Mouse (Mus musculus) embryonic facial prominence, embryonic 12.5 days (tissue): ENCODE measurements around the gene Uspl1. TPM values are rescaled to one million over a fixed set of nuclear protein-coding genes. Genes with fewer than 3 reads are reported as not detected.
"Not testable (repeated sequence)": the region's sequence is repeated elsewhere in the genome, so short reads cannot be mapped to it uniquely, and the experiment has no call there.

ENCODE experiments used
- ATAC-seq: fragments of 200-750 bp; cut with Nextera tagmentation; 2 replicates; pipeline ENCODE4 v1.8.0; 2017; ENCODE audit not compliant: insufficient number of reproducible peaks, insufficient read depth, low FRiP score, low TSS enrichment
- H3K27ac ChIP-seq: fragments of 300-500 bp; sonication (generic); 2 replicates; pipeline ENCODE4 v1.5.1; 2016; ENCODE audit warnings: mild to moderate bottlenecking
- H3K27me3 ChIP-seq: fragments of 300-500 bp; sonication (generic); 2 replicates; pipeline ENCODE4 v1.6.1; 2016; ENCODE audit warnings: mild to moderate bottlenecking, moderate library complexity
- H3K36me3 ChIP-seq: fragments of 300-500 bp; sonication (generic); 2 replicates; pipeline ENCODE4 v1.6.1; 2016; ENCODE audit warnings: mild to moderate bottlenecking
- H3K4me1 ChIP-seq: fragments of 300-500 bp; sonication (generic); 2 replicates; pipeline ENCODE4 v1.6.1; 2016
- H3K4me2 ChIP-seq: fragments of 300-500 bp; sonication (generic); replicated peaks from 2 replicates; pipeline ENCODE4 v1.6.1; 2016; ENCODE audit warnings: mild to moderate bottlenecking, moderate library complexity
- H3K4me3 ChIP-seq: fragments of 300-500 bp; sonication (generic); 2 replicates; pipeline ENCODE4 v1.5.1; 2016; ENCODE audit warnings: mild to moderate bottlenecking
- H3K9ac ChIP-seq: fragments of 300-500 bp; sonication (generic); 2 replicates; pipeline ENCODE4 v1.6.1; 2016; ENCODE audit warnings: mild to moderate bottlenecking, moderate library complexity
- H3K9me3 ChIP-seq: fragments of 300-500 bp; sonication (generic); 2 replicates; pipeline ENCODE4 v1.6.1; 2016; ENCODE audit warnings: mild to moderate bottlenecking, moderate library complexity
- WGBS: fragments of 180-500 bp; shearing (Covaris S2); methylation state at CpG from one replicate; pipeline ENCODE4 v1.1.7; 2016; 5-methylcytosine and 5-hydroxymethylcytosine counted together
- polyA plus RNA-seq: library from polyadenylated mRNA; unstranded; fragments of >200 nt; fragmentation: Nextera tagmentation; extraction: Ambion mirVana; gene quantifications from 2 replicates; pipeline ENCODE4 v1.2.1, GENCODE M21; 2016

Gene Uspl1
- polyA plus RNA-seq = 58.3 and 63.9 TPM in 2 replicates

- Histone ChIP-seq H3K27ac (peak within 1 kb of the TSS; percentile 97), H3K27me3 (no peaks in the 10 kb centered on the region), H3K4me3 (peak within 1 kb of the TSS; percentile 62), H3K4me2 (peak within 1 kb of the TSS; percentile 79), H3K36me3 (peaks cover 5% of the 10 kb centered on the region), H3K9ac (peak within 1 kb of the TSS; percentile 75), H3K4me1 (peaks cover 21% of the 10 kb centered on the region), H3K9me3 (no peaks in the 10 kb centered on the region)
- ATAC-seq = peak; percentile 98
- under 1% methylated on average over 53 of the region's 59 CpGs for WGBS
Measured at GRCm38 (mm10) chr5:149184104-149184843, at the start of gene Uspl1, which contains the start of gene Hmgb1. Uspl1 (plus strand) TSS chr5:149184350. Hmgb1 (minus strand) TSS chr5:149184489.

GRCm38 (mm10) chr5:149134751-149135454 lies 49.2 kb upstream of the Uspl1 start:
- ATAC-seq = no peak
- Histone ChIP-seq H3K4me2 (no peak overlapping the region), H3K27ac (no peak overlapping the region), H3K4me1 (peaks cover 4% of the 10 kb centered on the region; the same call in 1 of the 2 replicates), H3K27me3 (no peaks in the 10 kb centered on the region), H3K9ac (no peak overlapping the region), H3K9me3 (no peaks in the 10 kb centered on the region), H3K4me3 (no peak overlapping the region), H3K36me3 (no peaks in the 10 kb centered on the region)
- 76% methylated on average over 10 of the region's 10 CpGs for WGBS

GRCm38 (mm10) chr5:149135455-149136354 lies 48.4 kb upstream of the Uspl1 start:
- Histone ChIP-seq H3K9ac (no peak overlapping the region), H3K4me3 (no peak overlapping the region), H3K9me3 (no peaks in the 10 kb centered on the region), H3K36me3 (no peaks in the 10 kb centered on the region), H3K4me1 (peaks cover 4% of the 10 kb centered on the region; the same call in 1 of the 2 replicates), H3K4me2 (no peak overlapping the region), H3K27ac (no peak overlapping the region), H3K27me3 (no peaks in the 10 kb centered on the region)
- ATAC-seq = no peak
- 77% methylated on average over 10 of the region's 10 CpGs for WGBS

GRCm38 (mm10) chr5:149136933-149137365 lies 47.2 kb upstream of the Uspl1 start:
- H3K4me3 ChIP-seq = no peak overlapping the region
- WGBS = 76% methylated on average over 4 of the region's 4 CpGs
- no peak overlapping the region for H3K9ac ChIP-seq
- H3K4me2 ChIP-seq = no peak overlapping the region
- H3K27ac ChIP-seq = no peak overlapping the region
- H3K9me3 ChIP-seq = no peaks in the 10 kb centered on the region
- no peaks in the 10 kb centered on the region for H3K36me3 ChIP-seq
- peaks cover 4% of the 10 kb centered on the region; the same call in 1 of the 2 replicates for H3K4me1 ChIP-seq
- ATAC-seq = no peak
- no peaks in the 10 kb centered on the region for H3K27me3 ChIP-seq

- Histone ChIP-seq H3K4me2 (no peak overlapping the region), H3K9ac (no peak overlapping the region), H3K27me3 (no peaks in the 10 kb centered on the region), H3K9me3 (no peaks in the 10 kb centered on the region), H3K4me1 (peaks cover 4% of the 10 kb centered on the region; the same call in 1 of the 2 replicates), H3K36me3 (no peaks in the 10 kb centered on the region), H3K27ac (no peak overlapping the region), H3K4me3 (no peak overlapping the region)
- no peak for ATAC-seq
- WGBS = 62% methylated on average over 3 of the region's 3 CpGs
Measured at GRCm38 (mm10) chr5:149137447-149137846, 46.7 kb upstream of the Uspl1 start.

GRCm38 (mm10) chr5:149138087-149138486 lies 46.1 kb upstream of the Uspl1 start:
- H3K4me1 ChIP-seq, H3K4me2 ChIP-seq, ATAC-seq, H3K9me3 ChIP-seq, H3K4me3 ChIP-seq, H3K9ac ChIP-seq, H3K36me3 ChIP-seq, H3K27ac ChIP-seq, H3K27me3 ChIP-seq: not testable (repeated sequence)
- WGBS = 87% methylated on average over 6 of the region's 6 CpGs

- no peaks in the 10 kb centered on the region for H3K36me3 ChIP-seq
- no peak overlapping the region for H3K4me2 ChIP-seq
- H3K4me1 ChIP-seq = peaks cover 11% of the 10 kb centered on the region; the same call in 1 of the 2 replicates
- no peaks in the 10 kb centered on the region for H3K27me3 ChIP-seq
- no peak overlapping the region for H3K9ac ChIP-seq
- H3K27ac ChIP-seq = no peak overlapping the region
- H3K9me3 ChIP-seq = no peaks in the 10 kb centered on the region
- ATAC-seq = no peak
- H3K4me3 ChIP-seq = no peak overlapping the region
- 60% methylated on average over 9 of the region's 9 CpGs for WGBS
Measured at GRCm38 (mm10) chr5:149140336-149140735, 43.8 kb upstream of the Uspl1 start.

- not testable (repeated sequence) for H3K27me3 ChIP-seq, H3K9me3 ChIP-seq, H3K36me3 ChIP-seq, H3K9ac ChIP-seq, ATAC-seq, H3K4me3 ChIP-seq, H3K27ac ChIP-seq, H3K4me2 ChIP-seq
- H3K4me1 ChIP-seq = peaks cover 11% of the 10 kb centered on the region; the same call in 1 of the 2 replicates
- 93% methylated on average over 1 of the region's 1 CpGs for WGBS
Measured at GRCm38 (mm10) chr5:149141155-149141554, 43.0 kb upstream of the Uspl1 start.

- Histone ChIP-seq H3K36me3 (no peaks in the 10 kb centered on the region), H3K27me3 (no peaks in the 10 kb centered on the region), H3K27ac (no peak overlapping the region), H3K4me2 (no peak overlapping the region), H3K4me1 (peaks cover 7% of the 10 kb centered on the region; the same call in 1 of the 2 replicates), H3K9ac (no peak overlapping the region), H3K9me3 (no peaks in the 10 kb centered on the region), H3K4me3 (no peak overlapping the region)
- WGBS = 56% methylated on average over 25 of the region's 25 CpGs
- ATAC-seq = no peak
Measured at GRCm38 (mm10) chr5:149143766-149144375, 40.3 kb upstream of the Uspl1 start.

- no peak overlapping the region for H3K4me3 ChIP-seq
- no peak overlapping the region for H3K4me2 ChIP-seq
- no peaks in the 10 kb centered on the region for H3K36me3 ChIP-seq
- no peak overlapping the region for H3K9ac ChIP-seq
- WGBS = 91% methylated on average over 7 of the region's 7 CpGs
- no peak for ATAC-seq
- no peak overlapping the region for H3K27ac ChIP-seq
- H3K4me1 ChIP-seq = peaks cover 7% of the 10 kb centered on the region; the same call in 1 of the 2 replicates
- peaks cover 3% of the 10 kb centered on the region; the same call in 1 of the 2 replicates for H3K9me3 ChIP-seq
- no peaks in the 10 kb centered on the region for H3K27me3 ChIP-seq
Measured at GRCm38 (mm10) chr5:149146691-149147090, 37.5 kb upstream of the Uspl1 start.
